Mouse (Mus musculus): ENCODE data around the gene Atp6v0c. TPM values are rescaled to one million over a fixed set of nuclear protein-coding genes. Genes with fewer than 3 reads are reported as not detected.

Gene Atp6v0c
- polyA plus RNA-seq, 1 experiment from 2014 or later, result 499 TPM

- no peak for ATAC-seq (replicated peaks; ENCODE audit: low FRiP score)
- Histone ChIP-seq H3K27me3 (replicated peaks; ENCODE audit: control insufficient read depth, insufficient read depth, low read length) (no peaks in the 10 kb centered on the region), H3K36me3 (ENCODE audit: control insufficient read depth, insufficient read depth, low read length) (no peaks in the 10 kb centered on the region), H3K27ac (ENCODE audit: low read depth, low read length) (no peak overlapping the region), H3K4me1 (replicated peaks; ENCODE audit: control insufficient read depth, insufficient read depth, low read length) (no peaks in the 10 kb centered on the region), H3K9me3 (ENCODE audit: control insufficient read depth, low read length) (no peaks in the 10 kb centered on the region), H3K4me2 (no peak overlapping the region), H3K9ac (ENCODE audit: low read depth, low read length) (no peak overlapping the region), H3K4me3 (ENCODE audit: low read depth, low read length) (no peak overlapping the region)
- DNase-seq (ENCODE audit: low spot score), result no peak
- 77% methylated on average over 3 of the region's 3 CpGs for WGBS
Observed at GRCm38 (mm10) chr17:24126801-24127200, 42.7 kb downstream of the Atp6v0c start.

- Histone ChIP-seq H3K36me3 (ENCODE audit: control insufficient read depth, insufficient read depth, low read length) (no peaks in the 10 kb centered on the region), H3K9ac (ENCODE audit: low read depth, low read length) (no peak overlapping the region), H3K4me3 (ENCODE audit: low read depth, low read length) (no peak overlapping the region), H3K27me3 (replicated peaks; ENCODE audit: control insufficient read depth, insufficient read depth, low read length) (no peaks in the 10 kb centered on the region), H3K9me3 (ENCODE audit: control insufficient read depth, low read length) (no peaks in the 10 kb centered on the region), H3K4me1 (replicated peaks; ENCODE audit: control insufficient read depth, insufficient read depth, low read length) (no peaks in the 10 kb centered on the region), H3K4me2 (no peak overlapping the region), H3K27ac (ENCODE audit: low read depth, low read length) (no peak overlapping the region)
- WGBS, result 83% methylated on average over 3 of the region's 3 CpGs
- ATAC-seq (replicated peaks; ENCODE audit: low FRiP score), result no peak
- no peak for DNase-seq (ENCODE audit: low spot score)
Observed at GRCm38 (mm10) chr17:24119446-24119845, 50.1 kb downstream of the Atp6v0c start.

Other genes with a start within 250 kb of the Atp6v0c start
- gene Sbp, start 228.0 kb downstream of the Atp6v0c start, polyA plus RNA-seq (2014; fragmentation: Nextera tagmentation; extraction: Ambion mirVana), result not detected in 2 replicates
- not detected in 2 replicates for gene Sbpl, start 214.4 kb downstream of the Atp6v0c start, polyA plus RNA-seq (2014; fragmentation: Nextera tagmentation; extraction: Ambion mirVana)
- not detected in 2 replicates for gene Prss30, start 189.1 kb downstream of the Atp6v0c start, polyA plus RNA-seq (2014; fragmentation: Nextera tagmentation; extraction: Ambion mirVana)
- gene Prss22, start 171.6 kb downstream of the Atp6v0c start, polyA plus RNA-seq (2014; fragmentation: Nextera tagmentation; extraction: Ambion mirVana), result 0.21 TPM in 1 of 2 replicates, not detected in the other
- not detected in 2 replicates for gene Prss27, start 131.6 kb downstream of the Atp6v0c start, polyA plus RNA-seq (2014; fragmentation: Nextera tagmentation; extraction: Ambion mirVana)
- 43.0 and 46.8 TPM in 2 replicates for gene Kctd5, start 96.2 kb downstream of the Atp6v0c start, polyA plus RNA-seq (2014; fragmentation: Nextera tagmentation; extraction: Ambion mirVana)
- gene Pdpk1, start 18.8 kb downstream of the Atp6v0c start, polyA plus RNA-seq (2014; fragmentation: Nextera tagmentation; extraction: Ambion mirVana), result 31.8 and 37.0 TPM in 2 replicates
- 30.5 and 35.2 TPM in 2 replicates for gene Amdhd2, start 5.9 kb downstream of the Atp6v0c start, polyA plus RNA-seq (2014; fragmentation: Nextera tagmentation; extraction: Ambion mirVana)
- gene Tbc1d24, start 35.9 kb upstream of the Atp6v0c start, polyA plus RNA-seq (2014; fragmentation: Nextera tagmentation; extraction: Ambion mirVana), result 13.3 and 14.5 TPM in 2 replicates
- 2.3 and 2.7 TPM in 2 replicates for gene Ntn3, start 39.8 kb upstream of the Atp6v0c start, polyA plus RNA-seq (2014; fragmentation: Nextera tagmentation; extraction: Ambion mirVana)
- gene Tedc2, start 51.1 kb upstream of the Atp6v0c start, polyA plus RNA-seq (2014; fragmentation: Nextera tagmentation; extraction: Ambion mirVana), result 16.6 and 17.2 TPM in 2 replicates
- gene Ccnf, start 81.8 kb upstream of the Atp6v0c start, polyA plus RNA-seq (2014; fragmentation: Nextera tagmentation; extraction: Ambion mirVana), result 95.6 and 107 TPM in 2 replicates
- 0.19 TPM in 1 of 2 replicates, not detected in the other for gene Abca17, start 181.4 kb upstream of the Atp6v0c start, polyA plus RNA-seq (2014; fragmentation: Nextera tagmentation; extraction: Ambion mirVana)
- 30.4 and 30.7 TPM in 2 replicates for gene Abca3, start 182.2 kb upstream of the Atp6v0c start, polyA plus RNA-seq (2014; fragmentation: Nextera tagmentation; extraction: Ambion mirVana)
- 336 and 347 TPM in 2 replicates for gene Rnps1, start 244.9 kb upstream of the Atp6v0c start, polyA plus RNA-seq (2014; fragmentation: Nextera tagmentation; extraction: Ambion mirVana)

Data from liver, embryonic 11.5 days (tissue).